Comparison of ENCODE assay signal across 8 mouse cellular contexts in genomic region chr13:34964419-34964818, GRCm38 (mm10). TPM values are rescaled to one million over a fixed set of nuclear protein-coding genes. Genes with fewer than 3 reads are reported as not detected.
DNase-seq lines count a peak whose midpoint lies in the region; ATAC-seq and TF ChIP-seq lines count a peak whose summit lies in the region.

No protein-coding gene starts in this region.

- H3K4me2 ChIP-seq in liver, embryonic 12.5 days = peak overlapping the region; percentile 70
- H3K4me2 ChIP-seq in stomach, embryonic 15.5 days = peak overlapping the region; percentile 81

- ATAC-seq in liver, embryonic 12.5 days = no peak
- ATAC-seq in stomach, embryonic 15.5 days (ENCODE audit: insufficient read depth, low FRiP score, low read depth) = no peak

- intact Hi-C loops in heart, postnatal 36 days (cut with DNase I) = no loop called here

- DNase-seq in cerebellum, postnatal 14 days = peak; percentile 6 to 8
- no peak for DNase-seq in cerebellum, adult 18-20 months
- DNase-seq in brain, embryonic 14.5 days (ENCODE audit: low read depth) = peak; percentile 17
- DNase-seq in heart, postnatal 36 days = peak; percentile 8 to 18
- no peak for DNase-seq in frontal cortex, postnatal 25 days (ENCODE audit: low spot score in 2 of 2)
- DNase-seq in urinary bladder, postnatal 4 days (ENCODE audit: low spot score in 2 of 2) = no peak

- H3K27me3 ChIP-seq in liver, embryonic 12.5 days (replicated peaks) = peaks cover 38% of the 10 kb centered on the region
- H3K27me3 ChIP-seq in stomach, embryonic 15.5 days (replicated peaks) = peaks cover 7% of the 10 kb centered on the region; the same call in 1 of the 2 replicates

- H3K36me3 ChIP-seq in liver, embryonic 12.5 days = no peaks in the 10 kb centered on the region
- H3K36me3 ChIP-seq in stomach, embryonic 15.5 days = no peaks in the 10 kb centered on the region

- H3K9ac ChIP-seq in liver, embryonic 12.5 days = no peak overlapping the region
- no peak overlapping the region for H3K9ac ChIP-seq in stomach, embryonic 15.5 days

- no peak for TF ChIP-seq CTCF in brain, embryonic 14.5 days (IDR thresholded peaks at IDR 0.05; ENCODE audit: borderline replicate concordance, extremely low read depth, insufficient read depth, insufficient read length)

- H3K4me3 ChIP-seq in liver, embryonic 12.5 days = peak overlapping the region; percentile 44
- H3K4me3 ChIP-seq in stomach, embryonic 15.5 days (replicated peaks) = peak overlapping the region; percentile 45

- TF ChIP-seq POLR2A in brain, embryonic 14.5 days (IDR thresholded peaks at IDR 0.05; ENCODE audit: borderline replicate concordance, extremely low read depth, insufficient read depth, insufficient read length, poor library complexity, severe bottlenecking) = no peak

- no peaks in the 10 kb centered on the region for H3K9me3 ChIP-seq in liver, embryonic 12.5 days (replicated peaks)
- H3K9me3 ChIP-seq in stomach, embryonic 15.5 days = no peaks in the 10 kb centered on the region

- peaks cover 7% of the 10 kb centered on the region for H3K4me1 ChIP-seq in liver, embryonic 12.5 days
- peaks cover 9% of the 10 kb centered on the region; the same call in 1 of the 2 replicates for H3K4me1 ChIP-seq in stomach, embryonic 15.5 days

- no peak overlapping the region for H3K27ac ChIP-seq in liver, embryonic 12.5 days
- H3K27ac ChIP-seq in stomach, embryonic 15.5 days = no peak overlapping the region

- WGBS in liver, embryonic 12.5 days (ENCODE audit: insufficient replicate concordance) = 6% methylated on average over 14 of the region's 14 CpGs
- 7% methylated on average over 14 of the region's 14 CpGs for WGBS in stomach, embryonic 15.5 days

RNA-seq across cellular contexts. Expression of gene Eci3, which starts 0.8 kb away (rescaled TPM):
- 0.11 and 0.16 TPM in 2 replicates for polyA plus RNA-seq in brain, embryonic 14.5 days (2012; rRNA removed)
- total RNA-seq in heart, postnatal 36 days (2021) = 1 to 10 TPM; 3.0 to 3.2 TPM
- polyA plus RNA-seq in liver, embryonic 12.5 days (2016; fragmentation: Nextera tagmentation; extraction: Ambion mirVana) = 0.17 TPM in 1 of 2 replicates, not detected in the other
- polyA plus RNA-seq in stomach, embryonic 15.5 days (2015; fragmentation: Nextera tagmentation; extraction: Ambion mirVana) = 1.2 and 1.7 TPM in 2 replicates

RNA-seq across cellular contexts. Expression of gene 4933417A18Rik, which starts 40.2 kb away (rescaled TPM):
- not detected in 2 replicates for polyA plus RNA-seq in brain, embryonic 14.5 days (2012; rRNA removed)
- total RNA-seq in heart, postnatal 36 days (2021) = not detected
- polyA plus RNA-seq in liver, embryonic 12.5 days (2016; fragmentation: Nextera tagmentation; extraction: Ambion mirVana) = not detected in 2 replicates
- not detected in 2 replicates for polyA plus RNA-seq in stomach, embryonic 15.5 days (2015; fragmentation: Nextera tagmentation; extraction: Ambion mirVana)

RNA-seq across cellular contexts. Expression of gene Fam217a, which starts 40.3 kb away (rescaled TPM):
- 0.40 and 0.85 TPM in 2 replicates for polyA plus RNA-seq in brain, embryonic 14.5 days (2012; rRNA removed)
- under 1 TPM; 0.33 to 0.36 TPM for total RNA-seq in heart, postnatal 36 days (2021)
- polyA plus RNA-seq in liver, embryonic 12.5 days (2016; fragmentation: Nextera tagmentation; extraction: Ambion mirVana) = 0.51 and 0.66 TPM in 2 replicates
- polyA plus RNA-seq in stomach, embryonic 15.5 days (2015; fragmentation: Nextera tagmentation; extraction: Ambion mirVana) = 1.3 TPM in 2 replicates

Comparison
In these comparisons a context has a peak if more than half of its experiments do, and no peak if none do; other contexts are left out.
1. DNase-seq: peak in cerebellum, postnatal 14 days (2 of 2), brain, embryonic 14.5 days (single experiment) and heart, postnatal 36 days (2 of 2); none in cerebellum, adult 18-20 months (0 of 2), frontal cortex, postnatal 25 days (0 of 2) and urinary bladder, postnatal 4 days (0 of 2).